Mouse (Mus musculus) embryonic facial prominence, embryonic 11.5 days (tissue): ENCODE measurements around the gene Krt19. TPM values are rescaled to one million over a fixed set of nuclear protein-coding genes. Genes with fewer than 3 reads are reported as not detected.

ENCODE experiments used
- ATAC-seq: fragments of 200-750 bp; cut with Nextera tagmentation; replicated peaks from 2 replicates; pipeline ENCODE4 v1.8.0; 2017; ENCODE audit warnings: low read depth; ENCODE audit not compliant: insufficient number of reproducible peaks, low FRiP score, low TSS enrichment
- DNase-seq: peaks from one replicate; pipeline ENCODE4 v3.0.0-alpha.2; 2015; ENCODE audit warnings: low spot score
- H3K27ac ChIP-seq: fragments of 300-500 bp; sonication (generic); replicated peaks from 2 replicates; pipeline ENCODE4 v1.5.1; 2014; ENCODE audit warnings: mild to moderate bottlenecking, low read depth, low read length, control low read depth
- H3K27me3 ChIP-seq: fragments of 300-500 bp; sonication (generic); 2 replicates; pipeline ENCODE4 v1.6.1; 2014; ENCODE audit warnings: mild to moderate bottlenecking, low read length, moderate library complexity, mixed read lengths; ENCODE audit not compliant: control insufficient read depth, insufficient read depth
- H3K36me3 ChIP-seq: fragments of 300-500 bp; sonication (generic); replicated peaks from 2 replicates; pipeline ENCODE4 v1.6.1; 2014; ENCODE audit warnings: low read depth, mild to moderate bottlenecking, low read length, moderate library complexity, mixed read lengths; ENCODE audit not compliant: control insufficient read depth, insufficient read depth
- H3K4me1 ChIP-seq: fragments of 300-500 bp; sonication (generic); 2 replicates; pipeline ENCODE4 v1.6.1; 2014; ENCODE audit warnings: low read length, mixed read lengths; ENCODE audit not compliant: control insufficient read depth, insufficient read depth
- H3K4me2 ChIP-seq: fragments of 300-500 bp; sonication (generic); 2 replicates; pipeline ENCODE4 v1.6.1; 2014; ENCODE audit warnings: low read depth, mild to moderate bottlenecking, control low read depth, low read length, moderate library complexity
- H3K4me3 ChIP-seq: fragments of 300-500 bp; sonication (generic); 2 replicates; pipeline ENCODE4 v1.5.1; 2014; ENCODE audit warnings: low read depth, low read length, control low read depth
- H3K9ac ChIP-seq: fragments of 300-500 bp; sonication (generic); replicated peaks from 2 replicates; pipeline ENCODE4 v1.6.1; 2014; ENCODE audit warnings: mild to moderate bottlenecking, control low read depth, low read length
- H3K9me3 ChIP-seq: fragments of 300-500 bp; sonication (generic); replicated peaks from 2 replicates; pipeline ENCODE4 v1.6.1; 2016; ENCODE audit warnings: mild to moderate bottlenecking, low read length, inconsistent platforms, mixed read lengths; ENCODE audit not compliant: control insufficient read depth
- WGBS: fragments of 180-500 bp; shearing (Covaris S2); extraction: QIAGEN DNeasy Blood & Tissue Kit; methylation state at CpG from one replicate; pipeline ENCODE4 v1.1.7; 2014; 5-methylcytosine and 5-hydroxymethylcytosine counted together
- polyA plus RNA-seq: library from polyadenylated mRNA; unstranded; fragments of >200 nt; fragmentation: Nextera tagmentation; extraction: Ambion mirVana; gene quantifications from 2 replicates; pipeline ENCODE4 v1.2.1, GENCODE M21; 2014

Gene Krt19
- 8.0 and 10.5 TPM in 2 replicates for polyA plus RNA-seq

GRCm38 (mm10) chr11:100148615-100149330, at the start of gene Krt19:
TSS of gene Krt19 (minus strand) at chr11:100148665.
- peaks cover 10% of the 10 kb centered on the region for H3K27me3 ChIP-seq
- no peak within 1 kb of the TSS for H3K4me3 ChIP-seq
- no peaks in the 10 kb centered on the region for H3K36me3 ChIP-seq
- no peak within 1 kb of the TSS for H3K4me2 ChIP-seq
- H3K27ac ChIP-seq, result no peak within 1 kb of the TSS
- ATAC-seq (no peak), DNase-seq (no peak)
- H3K4me1 ChIP-seq, result no peaks in the 10 kb centered on the region; the same call in 1 of the 2 replicates
- 55% methylated on average over 9 of the region's 9 CpGs for WGBS
- no peak within 1 kb of the TSS for H3K9ac ChIP-seq
- no peaks in the 10 kb centered on the region for H3K9me3 ChIP-seq

DNA sequence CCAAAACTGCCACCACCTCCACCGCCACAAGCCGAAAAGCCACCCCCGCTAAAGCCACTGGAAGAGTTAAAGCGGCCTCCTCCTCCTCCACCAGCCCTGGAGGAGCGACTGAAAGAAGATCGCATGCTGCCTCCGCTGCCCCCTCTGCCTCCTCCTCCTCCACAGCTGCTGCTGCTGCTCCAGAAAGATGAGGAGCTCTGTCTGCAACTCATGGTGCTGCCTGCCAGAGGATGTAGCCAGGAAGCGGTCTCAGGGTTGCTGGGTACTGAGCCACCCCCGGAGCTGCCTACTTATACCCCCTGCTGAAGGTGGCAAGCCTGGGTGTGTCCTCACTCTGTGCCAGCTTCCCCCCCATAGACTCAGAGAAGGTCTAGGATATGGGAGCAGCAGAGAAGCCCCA, 44.5 kb upstream of the Krt19 start, which contains the start of gene Krt9:
TSS of gene Krt9 (minus strand) at position 255 of the 400 bp plus-strand sequence.
- H3K9me3 ChIP-seq, result no peaks in the 10 kb centered on the region
- H3K9ac ChIP-seq, result no peak within 1 kb of the TSS
- H3K4me3 ChIP-seq, result no peak within 1 kb of the TSS
- 53% methylated on average over 9 of the region's 9 CpGs for WGBS
- H3K4me1 ChIP-seq, result no peaks in the 10 kb centered on the region
- ATAC-seq (no peak), DNase-seq (no peak)
- H3K36me3 ChIP-seq, result no peaks in the 10 kb centered on the region
- no peak within 1 kb of the TSS for H3K4me2 ChIP-seq
- H3K27ac ChIP-seq, result no peak within 1 kb of the TSS
- H3K27me3 ChIP-seq, result no peaks in the 10 kb centered on the region

DNA sequence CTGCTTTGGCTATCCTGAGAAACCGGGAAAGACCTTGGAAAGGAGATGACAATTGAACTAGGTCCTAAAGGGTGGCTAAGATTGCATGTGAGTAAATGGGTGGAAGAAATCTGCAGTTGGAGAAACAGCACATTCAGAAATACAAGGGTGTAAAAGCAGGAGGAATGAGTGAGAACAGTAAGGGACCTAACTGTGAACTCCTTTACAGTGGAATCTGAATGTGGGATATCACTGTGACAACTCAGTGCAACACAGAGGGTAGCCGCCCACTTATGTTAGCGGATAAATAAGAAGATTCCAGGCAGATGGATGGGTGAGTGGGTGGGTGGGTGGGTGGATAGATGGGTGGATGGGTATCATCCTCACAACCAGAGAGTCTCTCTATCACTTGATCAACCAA, 43.4 kb upstream of the Krt19 start:
- 89% methylated on average over 3 of the region's 3 CpGs for WGBS

DNA sequence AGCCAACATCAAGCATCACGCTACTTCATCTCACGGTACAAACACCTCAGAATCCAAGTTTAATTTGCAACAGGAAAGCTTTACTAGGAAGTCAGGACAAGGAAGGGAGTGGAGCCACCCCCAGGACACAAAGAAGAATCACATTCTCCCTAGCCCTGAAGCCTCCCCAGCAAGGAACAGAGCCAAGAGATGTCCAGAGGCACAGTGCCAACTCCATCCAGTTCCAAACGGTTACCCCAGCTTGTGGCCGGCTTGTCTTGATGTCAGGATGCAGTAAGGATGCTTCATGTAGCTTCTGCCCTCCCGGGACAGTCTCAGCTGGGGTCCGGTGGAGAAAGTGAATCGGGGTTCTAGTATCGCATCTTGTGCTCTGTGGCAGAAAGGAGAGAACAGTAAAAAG, 38.3 kb upstream of the Krt19 start:
- no peak overlapping the region for H3K27ac ChIP-seq
- ATAC-seq (no peak), DNase-seq (no peak)
- H3K4me2 ChIP-seq, result no peak overlapping the region
- H3K4me3 ChIP-seq, result no peak overlapping the region
- H3K27me3 ChIP-seq, result no peaks in the 10 kb centered on the region
- no peaks in the 10 kb centered on the region for H3K9me3 ChIP-seq
- no peaks in the 10 kb centered on the region for H3K4me1 ChIP-seq
- H3K9ac ChIP-seq, result no peak overlapping the region
- WGBS, result 88% methylated on average over 8 of the region's 8 CpGs
- no peaks in the 10 kb centered on the region for H3K36me3 ChIP-seq

More for the DNA sequence above, 43.4 kb upstream of the Krt19 start:
- no peaks in the 10 kb centered on the region for H3K27me3 ChIP-seq
- ATAC-seq (no peak), DNase-seq (no peak)
- no peaks in the 10 kb centered on the region for H3K9me3 ChIP-seq
- no peaks in the 10 kb centered on the region for H3K4me1 ChIP-seq
- no peak overlapping the region for H3K4me3 ChIP-seq
- no peak overlapping the region for H3K27ac ChIP-seq
- H3K4me2 ChIP-seq, result no peak overlapping the region
- H3K36me3 ChIP-seq, result no peaks in the 10 kb centered on the region
- H3K9ac ChIP-seq, result no peak overlapping the region

DNA sequence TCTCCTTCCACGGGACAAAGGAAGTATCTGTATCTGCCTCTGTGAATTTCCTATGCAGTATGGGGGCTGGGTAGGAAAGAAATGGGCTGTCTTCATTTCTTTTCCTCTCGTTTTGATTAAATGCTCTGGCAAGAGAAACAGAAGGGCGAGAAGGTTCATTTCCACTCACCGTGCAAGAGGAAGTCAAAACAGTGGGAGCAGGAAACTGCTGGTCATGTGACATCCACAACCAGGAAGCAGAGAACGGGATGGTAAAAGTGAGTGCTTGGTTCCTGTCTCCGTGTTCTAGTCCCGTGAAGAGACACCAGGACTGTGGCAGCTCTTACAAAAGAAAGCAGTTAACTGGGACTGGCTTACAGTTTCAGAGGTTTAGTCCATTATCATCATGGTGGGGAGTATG, 33.3 kb upstream of the Krt19 start:
- ATAC-seq, result no peak
- Histone ChIP-seq H3K27me3 (no peaks in the 10 kb centered on the region), H3K9ac (no peak overlapping the region), H3K27ac (no peak overlapping the region), H3K36me3 (no peaks in the 10 kb centered on the region), H3K4me3 (no peak overlapping the region), H3K9me3 (no peaks in the 10 kb centered on the region), H3K4me2 (no peak overlapping the region), H3K4me1 (no peaks in the 10 kb centered on the region)
- no peak for DNase-seq
- 77% methylated on average over 7 of the region's 7 CpGs for WGBS

- no peaks in the 10 kb centered on the region for H3K9me3 ChIP-seq
- WGBS, result 67% methylated on average over 3 of the region's 3 CpGs
- no peaks in the 10 kb centered on the region for H3K27me3 ChIP-seq
- ATAC-seq, result no peak
- DNase-seq, result no peak
- H3K4me1 ChIP-seq, result no peaks in the 10 kb centered on the region
- no peak overlapping the region for H3K4me3 ChIP-seq
- H3K4me2 ChIP-seq, result no peak overlapping the region
- no peak overlapping the region for H3K9ac ChIP-seq
- no peaks in the 10 kb centered on the region for H3K36me3 ChIP-seq
- no peak overlapping the region for H3K27ac ChIP-seq
These were observed 30.8 kb upstream of the Krt19 start for GRCm38 (mm10) chr11:100179260-100179659.

GRCm38 (mm10) chr11:100178307-100178706, 29.8 kb upstream of the Krt19 start:
- no peak overlapping the region for H3K9ac ChIP-seq
- H3K4me2 ChIP-seq, result no peak overlapping the region
- H3K27me3 ChIP-seq, result no peaks in the 10 kb centered on the region
- ATAC-seq (no peak), DNase-seq (no peak)
- no peaks in the 10 kb centered on the region for H3K36me3 ChIP-seq
- H3K27ac ChIP-seq, result no peak overlapping the region
- 74% methylated on average over 5 of the region's 5 CpGs for WGBS
- H3K9me3 ChIP-seq, result no peaks in the 10 kb centered on the region
- no peaks in the 10 kb centered on the region for H3K4me1 ChIP-seq
- H3K4me3 ChIP-seq, result no peak overlapping the region

DNA sequence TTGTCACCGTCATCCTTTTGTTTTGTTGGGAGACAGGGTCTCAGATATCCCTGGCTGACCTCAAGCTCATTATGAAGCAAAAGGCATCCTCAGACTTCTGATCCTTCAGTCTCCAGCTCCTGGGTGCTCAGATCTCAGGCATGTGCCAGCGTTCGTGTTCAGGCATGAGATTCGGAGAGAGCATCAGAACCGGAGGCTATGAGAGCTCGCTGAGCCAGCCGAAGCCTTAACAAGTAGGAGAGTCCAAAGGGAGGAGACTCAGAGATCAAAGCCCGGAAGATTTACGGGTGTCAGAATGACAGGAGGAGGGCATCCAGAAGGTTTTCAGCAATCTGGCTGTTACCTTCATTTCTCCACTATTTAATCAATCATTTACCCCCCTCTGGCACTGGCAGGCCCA, 28.3 kb upstream of the Krt19 start:
- H3K27ac ChIP-seq, result no peak overlapping the region
- no peaks in the 10 kb centered on the region for H3K9me3 ChIP-seq
- H3K27me3 ChIP-seq, result no peaks in the 10 kb centered on the region
- ATAC-seq (no peak), DNase-seq (peak; percentile 25)
- no peak overlapping the region for H3K9ac ChIP-seq
- H3K4me1 ChIP-seq, result no peaks in the 10 kb centered on the region
- no peak overlapping the region for H3K4me3 ChIP-seq
- WGBS, result 83% methylated on average over 9 of the region's 9 CpGs
- no peak overlapping the region for H3K4me2 ChIP-seq
- no peaks in the 10 kb centered on the region for H3K36me3 ChIP-seq
